Mouse (Mus musculus) cerebellum, adult (tissue): ENCODE measurements at regions not wholly inside any gene's neighbourhood (a gene's known extent, or its start where the extent isn't known, plus 50 kb on each side); places are given as distances from the start of the nearest gene placed in this dataset.

ENCODE experiments used
- ATAC-seq: cut with Nextera tagmentation; 2 replicates; pipeline ENCODE4 v1.9.2; 2017; ENCODE audit warnings: mild to moderate bottlenecking, moderate library complexity, mixed read lengths; ENCODE audit not compliant: insufficient number of reproducible peaks, low FRiP score, low TSS enrichment

- ATAC-seq = no peak
Observed at GRCm38 (mm10) chr13:102202301-102202700, 434.3 kb upstream of the Pik3r1 start.

- no peak for ATAC-seq
Observed at GRCm38 (mm10) chr13:102218486-102218885, 450.5 kb upstream of the Pik3r1 start.

- ATAC-seq = no peak
Observed at GRCm38 (mm10) chr13:102231048-102231447, 462.3 kb upstream of the Cd180 start.

GRCm38 (mm10) chr13:102232291-102232936 is 460.9 kb upstream of the Cd180 start:
- no peak for ATAC-seq

- ATAC-seq = no peak
Observed at GRCm38 (mm10) chr13:102250884-102251283, 442.5 kb upstream of the Cd180 start.

- ATAC-seq = no peak
Observed at GRCm38 (mm10) chr13:102251709-102252108, 441.6 kb upstream of the Cd180 start.

GRCm38 (mm10) chr13:102255401-102256371 is 437.7 kb upstream of the Cd180 start:
- no peak for ATAC-seq

GRCm38 (mm10) chr13:102258207-102258606 is 435.2 kb upstream of the Cd180 start:
- 0 out of 2 replicates have a peak, but pooled peaks have one; percentile 36 for ATAC-seq

GRCm38 (mm10) chr13:102273818-102274217 is 419.5 kb upstream of the Cd180 start:
- ATAC-seq = no peak

- ATAC-seq = no peak
Observed at GRCm38 (mm10) chr13:102275296-102275695, 418.1 kb upstream of the Cd180 start.

- no peak for ATAC-seq
Observed at GRCm38 (mm10) chr13:102276885-102277284, 416.5 kb upstream of the Cd180 start.

- ATAC-seq = no peak
Observed at GRCm38 (mm10) chr13:102280198-102280597, 413.2 kb upstream of the Cd180 start.

GRCm38 (mm10) chr13:102294451-102294850 is 398.9 kb upstream of the Cd180 start:
- ATAC-seq = no peak

- ATAC-seq = no peak
Observed at GRCm38 (mm10) chr13:102295079-102295478, 398.3 kb upstream of the Cd180 start.

GRCm38 (mm10) chr13:102307983-102308382 is 385.4 kb upstream of the Cd180 start:
- no peak for ATAC-seq

- no peak for ATAC-seq
Observed at GRCm38 (mm10) chr13:102312096-102312495, 381.3 kb upstream of the Cd180 start.

- ATAC-seq = no peak
Observed at GRCm38 (mm10) chr13:102315921-102316692, 377.3 kb upstream of the Cd180 start.

- no peak for ATAC-seq
Observed at GRCm38 (mm10) chr13:102318891-102319404, 374.4 kb upstream of the Cd180 start.

- no peak for ATAC-seq
Observed at GRCm38 (mm10) chr13:102319453-102319852, 373.9 kb upstream of the Cd180 start.

- ATAC-seq = no peak
Observed at GRCm38 (mm10) chr13:102323876-102324275, 369.5 kb upstream of the Cd180 start.
